Mouse (Mus musculus) MEL (cell line): Measurements from ENCODE around the gene Aatf. TPM values are rescaled to one million over a fixed set of nuclear protein-coding genes. Genes with fewer than 3 reads are reported as not detected.

Source experiments
- DNase-seq: peaks from one replicate; pipeline ENCODE4 v3.0.0; 2011; ENCODE audit warnings: low read depth, low spot score
- H3K27ac ChIP-seq: 2 replicates; pipeline ENCODE4 v1.5.1; 2012; ENCODE audit warnings: low read depth, mild to moderate bottlenecking, control low read depth, low read length, moderate library complexity; ENCODE audit not compliant: control insufficient read depth
- H3K27me3 ChIP-seq, 2 experiments: fragments of 150-350 bp in 1 of 2; sonication (generic) in 1 of 2; 2 replicates each; pipeline ENCODE4 v1.6.1; 2012; ENCODE audit warnings: low read length in 2 of 2, mild to moderate bottlenecking in 2 of 2, improper control_type of control experiment in 1 of 2, moderate library complexity in 1 of 2; ENCODE audit not compliant: insufficient read depth in 2 of 2, control insufficient read depth in 1 of 2
- H3K36me3 ChIP-seq, 2 experiments: 2 replicates each; pipeline ENCODE4 v1.6.1; 2012 to 2014; ENCODE audit warnings: low read length in 2 of 2, improper control_type of control experiment in 1 of 2, inconsistent platforms in 1 of 2, mild to moderate bottlenecking in 1 of 2; ENCODE audit not compliant: insufficient read depth in 2 of 2, control insufficient read depth in 1 of 2
- H3K4me1 ChIP-seq, 2 experiments: fragments of 150-350 bp in 1 of 2; sonication (generic) in 1 of 2; 2 replicates each; pipeline ENCODE4 v1.6.1; 2012; ENCODE audit warnings: low read length in 2 of 2, improper control_type of control experiment in 1 of 2, mild to moderate bottlenecking in 1 of 2; ENCODE audit not compliant: insufficient read depth in 2 of 2, control insufficient read depth in 1 of 2
- H3K4me3 ChIP-seq, 2 experiments: fragments of 150-350 bp in 1 of 2; sonication (generic) in 1 of 2; 2 replicates each; pipeline ENCODE4 v1.5.1; 2012; ENCODE audit warnings: low read depth in 2 of 2, low read length in 2 of 2, mild to moderate bottlenecking in 2 of 2, moderate library complexity in 2 of 2, control low read depth in 1 of 2, improper control_type of control experiment in 1 of 2; ENCODE audit not compliant: control insufficient read depth in 1 of 2, insufficient read depth in 1 of 2
- H3K79me2 ChIP-seq: 2 replicates; pipeline ENCODE4 v1.6.1; 2012; ENCODE audit warnings: mild to moderate bottlenecking, low read length, moderate library complexity; ENCODE audit not compliant: control insufficient read depth, poor library complexity, insufficient read depth
- H3K9ac ChIP-seq: 2 replicates; pipeline ENCODE4 v1.6.1; 2012; ENCODE audit warnings: low read depth, mild to moderate bottlenecking, control low read depth, low read length, moderate library complexity; ENCODE audit not compliant: control insufficient read depth, poor library complexity, severe bottlenecking
- H3K9me3 ChIP-seq: fragments of 150-350 bp; sonication (generic); replicated peaks from 2 replicates; pipeline ENCODE4 v1.6.1; 2012; ENCODE audit warnings: mild to moderate bottlenecking, low read length, improper control_type of control experiment, moderate library complexity; ENCODE audit not compliant: insufficient read depth
- CTCF ChIP-seq, 3 experiments: IDR thresholded peaks in 2 of 3; conservative IDR thresholded peaks in 1 of 3; 2 replicates each; pipeline ENCODE4 v1.5.1; 2011 to 2012; ENCODE audit warnings: low read length in 3 of 3, low read depth in 2 of 3, mild to moderate bottlenecking in 2 of 3, improper control_type of control experiment in 1 of 3, inconsistent platforms in 1 of 3, mixed read lengths in 1 of 3, moderate library complexity in 1 of 3; ENCODE audit not compliant: control insufficient read depth in 1 of 3, insufficient read depth in 1 of 3, poor library complexity in 1 of 3, severe bottlenecking in 1 of 3
- E2F4 ChIP-seq: IDR thresholded peaks from 2 replicates; pipeline ENCODE4 v1.6.1; 2011; ENCODE audit warnings: low read depth, low read length, improper control_type of control experiment, borderline replicate concordance
- ELF1 ChIP-seq: IDR thresholded peaks from 2 replicates; pipeline ENCODE4 v1.6.1; 2014; ENCODE audit warnings: low read depth, mild to moderate bottlenecking, inconsistent platforms, low read length, improper control_type of control experiment, moderate library complexity
- EP300 ChIP-seq, 2 experiments: IDR thresholded peaks; 2 replicates each; pipeline ENCODE4 v1.6.1; 2011; ENCODE audit warnings: improper control_type of control experiment in 2 of 2, low read length in 2 of 2, low read depth in 1 of 2, mild to moderate bottlenecking in 1 of 2
- GABPA ChIP-seq: IDR thresholded peaks from 2 replicates; pipeline ENCODE4 v1.6.1; 2012; ENCODE audit warnings: low read depth, mild to moderate bottlenecking, inconsistent platforms, low read length, improper control_type of control experiment, moderate library complexity
- GATA1 ChIP-seq: IDR thresholded peaks from 2 replicates; pipeline ENCODE4 v1.6.1; 2011; ENCODE audit warnings: low read depth, low read length, improper control_type of control experiment
- HCFC1 ChIP-seq: IDR thresholded peaks from 2 replicates; pipeline ENCODE4 v1.6.1; 2012; ENCODE audit warnings: low read depth, mild to moderate bottlenecking, inconsistent platforms, low read length, improper control_type of control experiment, moderate library complexity
- KAT2A ChIP-seq: conservative IDR thresholded peaks from 2 replicates; pipeline ENCODE4 v1.6.1; 2012; ENCODE audit warnings: low read depth, low read length, improper control_type of control experiment, inconsistent platforms
- MAFK ChIP-seq: IDR thresholded peaks from 2 replicates; pipeline ENCODE4 v1.6.1; 2011; ENCODE audit warnings: low read depth, mild to moderate bottlenecking, low read length, improper control_type of control experiment, borderline replicate concordance
- MAX ChIP-seq: IDR thresholded peaks from 2 replicates; pipeline ENCODE4 v1.6.1; 2011; ENCODE audit warnings: low read length, improper control_type of control experiment
- MEF2A ChIP-seq: IDR thresholded peaks from 2 replicates; pipeline ENCODE4 v1.6.1; 2014; ENCODE audit warnings: low read depth, mild to moderate bottlenecking, inconsistent platforms, low read length, improper control_type of control experiment; ENCODE audit not compliant: poor library complexity, insufficient replicate concordance, severe bottlenecking; ENCODE audit errors: extremely low read depth
- MYB ChIP-seq: IDR thresholded peaks from 2 replicates; pipeline ENCODE4 v1.6.1; 2011; ENCODE audit warnings: mild to moderate bottlenecking, low read depth, low read length, improper control_type of control experiment
- MYC ChIP-seq: IDR thresholded peaks from 2 replicates; pipeline ENCODE4 v1.6.1; 2011; ENCODE audit warnings: low read depth, mild to moderate bottlenecking, low read length, improper control_type of control experiment, moderate library complexity
- NRF1 ChIP-seq: IDR thresholded peaks from 2 replicates; pipeline ENCODE4 v1.6.1; 2014; ENCODE audit warnings: low read depth, mild to moderate bottlenecking, inconsistent platforms, low read length, improper control_type of control experiment, moderate library complexity; ENCODE audit not compliant: poor library complexity, insufficient read depth, severe bottlenecking
- POLR2A ChIP-seq, 2 experiments: IDR thresholded peaks; 2 replicates each; pipeline ENCODE4 v1.6.1; 2011 to 2012; ENCODE audit warnings: low read length in 2 of 2, mild to moderate bottlenecking in 2 of 2, control low read depth in 1 of 2, improper control_type of control experiment in 1 of 2, low read depth in 1 of 2, moderate library complexity in 1 of 2; ENCODE audit not compliant: control insufficient read depth in 1 of 2, insufficient read depth in 1 of 2, poor library complexity in 1 of 2
- POLR2AphosphoS5 ChIP-seq: IDR thresholded peaks from 2 replicates; pipeline ENCODE4 v1.6.1; 2012; ENCODE audit warnings: low read depth, borderline replicate concordance, mild to moderate bottlenecking, inconsistent platforms, low read length, moderate library complexity, mixed read lengths
- RAD21 ChIP-seq: IDR thresholded peaks from 2 replicates; pipeline ENCODE4 v1.6.1; 2011; ENCODE audit warnings: mild to moderate bottlenecking, low read depth, low read length, improper control_type of control experiment
- RCOR1 ChIP-seq: IDR thresholded peaks from 2 replicates; pipeline ENCODE4 v1.6.1; 2012; ENCODE audit warnings: low read depth, mild to moderate bottlenecking, inconsistent platforms, low read length, improper control_type of control experiment
- SMC3 ChIP-seq: IDR thresholded peaks from 2 replicates; pipeline ENCODE4 v1.6.1; 2011; ENCODE audit warnings: low read depth, low read length, improper control_type of control experiment
- TCF12 ChIP-seq: IDR thresholded peaks from 2 replicates; pipeline ENCODE4 v1.6.1; 2014; ENCODE audit warnings: low read depth, mild to moderate bottlenecking, inconsistent platforms, low read length, improper control_type of control experiment, moderate library complexity
- ZC3H11A ChIP-seq: IDR thresholded peaks from 2 replicates; pipeline ENCODE4 v1.6.1; 2012; ENCODE audit warnings: low read depth, mild to moderate bottlenecking, inconsistent platforms, low read length, improper control_type of control experiment
- ZKSCAN1 ChIP-seq: IDR thresholded peaks from 2 replicates; pipeline ENCODE4 v1.6.1; 2012; ENCODE audit warnings: low read depth, mild to moderate bottlenecking, inconsistent platforms, low read length, improper control_type of control experiment, moderate library complexity
- ZMIZ1 ChIP-seq: IDR thresholded peaks from 2 replicates; pipeline ENCODE4 v1.6.1; 2012; ENCODE audit warnings: low read depth, mild to moderate bottlenecking, inconsistent platforms, low read length, improper control_type of control experiment, moderate library complexity
- ZNF384 ChIP-seq: IDR thresholded peaks from 2 replicates; pipeline ENCODE4 v1.6.1; 2012; ENCODE audit warnings: low read depth, mild to moderate bottlenecking, inconsistent platforms, low read length, improper control_type of control experiment
- polyA plus RNA-seq, 2 experiments: library from polyadenylated mRNA; stranded (reverse) in 1 of 2; unstranded in 1 of 2; fragments of >175 nt in 1 of 2; fragments of >200 nt in 1 of 2; gene quantifications; 2 replicates each; pipeline versions ENCODE4 v1.2.1 to v1.2.4; 2012; ENCODE audit warnings: low replicate concordance in 2 of 2, low read depth in 1 of 2; ENCODE audit not compliant: insufficient read length in 2 of 2, insufficient read depth in 1 of 2, missing spikeins in 1 of 2
- total RNA-seq: library from RNA; depleted of rRNA; stranded (reverse); fragments of 300-350 nt; gene quantifications from 2 replicates; pipeline ENCODE4 v1.2.3, GENCODE M21; 2012

Gene Aatf
- total and polyA plus RNA-seq, 3 experiments: 187 to 243 TPM; not detected in 1

GRCm38 (mm10) chr11:84429581-84429980 is 83.7 kb downstream of the Aatf start (continued):
- TF ChIP-seq MYC (no peak), ZNF384 (no peak), MYB (no peak), MAFK (no peak), ELF1 (no peak), RAD21 (peak; percentile 87), ZKSCAN1 (no peak), HCFC1 (no peak), POLR2AphosphoS5 (no peak), RCOR1 (no peak), MAX (no peak), SMC3 (peak; percentile 91), TCF12 (no peak), EP300 (IDR thresholded peaks at IDR 0.05; ENCODE audit: low read depth in 1 of 2, low read length in 2 of 2) (no peak), NRF1 (no peak), ZMIZ1 (no peak)

- no peaks in the 10 kb centered on the region for H3K79me2 ChIP-seq
- no peak overlapping the region for H3K4me3 ChIP-seq
- no peaks in the 10 kb centered on the region for H3K9me3 ChIP-seq
- no peak overlapping the region for H3K9ac ChIP-seq
- no peaks in the 10 kb centered on the region for H3K4me1 ChIP-seq
- no peaks in the 10 kb centered on the region for H3K27me3 ChIP-seq
- DNase-seq: no peak
- TF ChIP-seq ZC3H11A (no peak), E2F4 (no peak), GATA1 (no peak), GABPA (no peak), POLR2A (IDR thresholded peaks at IDR 0.05; ENCODE audit: control insufficient read depth in 1 of 2, insufficient read depth in 1 of 2, low read depth in 1 of 2, low read length in 2 of 2, poor library complexity in 1 of 2) (no peak), KAT2A (no peak), MEF2A (no peak), POLR2AphosphoS5 (no peak), CTCF (IDR thresholded peaks at IDR 0.05 in 2 of 3, conservative IDR thresholded peaks at IDR 0.05 in 1 of 3; ENCODE audit: control insufficient read depth in 1 of 3, insufficient read depth in 1 of 3, low read depth in 2 of 3, low read length in 3 of 3, poor library complexity in 1 of 3, severe bottlenecking in 1 of 3) (no peak), EP300 (IDR thresholded peaks at IDR 0.05; ENCODE audit: low read depth in 1 of 2, low read length in 2 of 2) (no peak), ZKSCAN1 (no peak), MAFK (no peak), ZMIZ1 (no peak)
- no peak overlapping the region for H3K27ac ChIP-seq
- H3K36me3 ChIP-seq: peaks cover 0 to 8% of the 10 kb centered on the region in 2 experiments; a peak in 2 of 4 replicates
These were observed 86.7 kb downstream of the Aatf start for GRCm38 (mm10) chr11:84426633-84426998.
